Mouse (Mus musculus) frontal cortex, adult (tissue): Measurements from ENCODE around the gene Myo6.
A peak's percentile ranks its signal among the peaks of the same experiment; 100 is the strongest.

Experiments used
- ATAC-seq: cut with Nextera tagmentation; 2 replicates; pipeline ENCODE4 v1.9.2; 2017; ENCODE audit warnings: mild to moderate bottlenecking, moderate library complexity, mixed read lengths; ENCODE audit not compliant: low TSS enrichment

Myo6 gene

DNA sequence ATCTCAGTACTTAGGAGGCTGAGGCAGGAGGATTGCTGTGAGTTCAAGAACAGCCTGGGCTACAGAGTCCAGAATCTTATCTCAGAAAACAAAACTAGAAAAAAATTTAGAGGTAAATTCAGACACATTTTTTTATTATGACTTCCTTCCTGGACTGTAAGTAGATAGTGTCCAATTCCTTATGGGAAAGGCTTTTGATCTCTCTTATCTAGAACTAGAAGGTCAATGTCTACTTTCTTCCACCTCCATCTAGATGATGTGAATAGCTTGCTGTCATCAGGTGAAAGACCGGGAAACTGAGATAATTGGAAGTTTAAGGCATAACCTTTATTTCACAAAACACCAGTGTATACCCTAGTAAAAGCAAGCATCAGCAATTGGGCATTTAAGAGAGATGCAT, 16.9 kb downstream of the Myo6 start:
- no peak for ATAC-seq

DNA sequence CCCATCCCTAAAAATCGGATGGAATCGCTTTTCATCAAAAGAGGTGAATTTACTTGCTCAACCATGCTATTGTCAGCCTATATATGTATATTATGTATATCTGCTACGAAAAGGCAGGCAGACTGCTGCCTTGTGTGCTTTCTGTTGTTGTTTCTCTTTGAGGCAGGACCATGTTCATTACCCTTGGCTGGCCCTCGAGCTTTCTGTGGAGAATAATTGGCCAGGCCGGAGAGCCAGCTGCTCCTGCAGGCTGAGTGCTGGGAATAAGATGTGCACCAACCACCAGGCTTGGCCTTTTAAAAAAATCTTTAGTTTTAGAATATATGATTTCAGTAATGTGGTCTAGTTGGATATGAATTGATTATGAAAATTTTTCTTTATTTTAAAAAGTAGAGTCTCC, 19.3 kb downstream of the Myo6 start:
- no peak for ATAC-seq

DNA sequence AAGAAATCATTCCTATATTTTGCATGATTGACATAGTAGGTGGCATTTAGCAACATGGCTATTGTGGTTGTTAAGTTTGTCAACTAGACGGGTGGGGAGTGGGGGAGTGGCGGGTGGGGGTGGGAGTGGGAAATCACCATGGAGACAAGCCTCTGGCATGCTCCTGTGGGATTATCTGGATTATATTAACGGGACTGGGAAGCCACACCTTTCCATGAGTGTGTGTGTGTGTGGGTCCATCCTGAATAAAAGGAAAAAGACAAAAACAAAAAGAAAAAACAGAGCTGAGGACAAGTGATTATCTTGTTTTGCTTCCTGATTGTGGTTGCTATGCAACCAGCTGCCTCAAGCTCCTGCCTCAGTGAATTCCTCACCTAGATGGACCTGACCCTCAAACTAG, 20.9 kb downstream of the Myo6 start:
- no peak for ATAC-seq

DNA sequence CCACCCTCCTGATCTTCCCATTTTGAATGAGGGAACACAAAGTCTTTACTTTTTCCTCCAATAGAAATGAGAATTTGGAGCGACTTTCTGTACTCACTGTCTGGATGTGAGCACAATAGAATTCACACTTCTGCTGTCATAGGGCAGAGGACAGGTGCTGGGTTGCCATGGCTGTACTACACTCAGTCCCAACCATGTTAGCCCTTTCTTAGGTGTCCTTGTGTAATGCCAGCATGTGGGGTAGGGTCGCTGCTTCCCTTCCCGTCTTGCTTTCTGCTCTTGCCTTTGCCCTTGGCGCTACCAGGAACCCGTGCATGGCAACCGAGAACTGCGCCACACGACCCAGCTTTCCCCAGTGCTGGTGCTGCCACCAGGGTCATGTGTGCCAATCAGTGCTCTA, 21.9 kb downstream of the Myo6 start:
- ATAC-seq, result no peak

DNA sequence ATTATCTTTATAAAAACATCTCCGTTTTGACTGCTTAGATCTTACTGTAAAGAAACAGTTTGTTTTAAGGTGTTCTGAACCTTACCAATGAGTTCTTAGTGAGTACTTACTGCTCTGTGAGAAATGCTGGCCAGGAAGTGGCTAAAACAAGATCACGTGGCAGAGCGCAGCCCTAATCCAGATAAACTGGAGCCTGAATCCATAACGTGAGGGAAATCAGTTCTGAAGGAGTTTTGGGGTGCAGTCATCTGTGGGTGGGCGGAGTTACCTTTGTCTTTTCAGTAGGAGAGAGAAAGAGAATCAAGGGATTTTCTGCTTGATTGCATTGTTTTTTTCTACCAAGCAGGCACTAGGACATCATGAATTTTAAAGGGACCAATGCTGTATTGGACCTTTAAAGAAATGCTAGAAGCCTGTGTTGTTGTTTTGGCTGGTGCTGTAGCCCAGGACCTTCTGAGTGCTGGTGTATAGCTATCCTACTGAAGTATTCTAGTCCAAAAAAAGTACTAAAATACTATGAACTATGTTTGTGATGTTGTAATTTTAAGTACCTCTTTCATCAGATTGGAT, 23.6 kb downstream of the Myo6 start:
- ATAC-seq, result no peak

DNA sequence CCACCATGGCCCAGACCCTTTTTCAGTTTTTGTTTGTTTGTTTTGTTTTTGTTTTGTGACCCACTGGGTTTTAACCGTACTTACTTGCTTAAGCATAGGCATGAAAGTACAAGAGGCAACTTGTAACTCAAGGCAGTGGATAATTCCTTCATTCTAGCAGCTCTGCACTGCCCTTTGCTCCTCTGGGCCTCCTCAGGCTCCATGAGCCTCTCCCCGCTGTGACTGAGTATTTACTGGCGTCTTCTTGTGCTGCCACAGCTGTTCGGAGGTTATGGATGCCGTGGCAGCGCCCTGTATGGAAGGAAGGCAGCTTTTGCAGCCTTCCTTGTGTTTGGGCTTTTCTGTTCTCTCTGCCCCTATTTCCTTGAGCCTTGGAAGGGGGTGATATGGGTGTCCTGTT, 26.4 kb downstream of the Myo6 start:
- no peak for ATAC-seq

DNA sequence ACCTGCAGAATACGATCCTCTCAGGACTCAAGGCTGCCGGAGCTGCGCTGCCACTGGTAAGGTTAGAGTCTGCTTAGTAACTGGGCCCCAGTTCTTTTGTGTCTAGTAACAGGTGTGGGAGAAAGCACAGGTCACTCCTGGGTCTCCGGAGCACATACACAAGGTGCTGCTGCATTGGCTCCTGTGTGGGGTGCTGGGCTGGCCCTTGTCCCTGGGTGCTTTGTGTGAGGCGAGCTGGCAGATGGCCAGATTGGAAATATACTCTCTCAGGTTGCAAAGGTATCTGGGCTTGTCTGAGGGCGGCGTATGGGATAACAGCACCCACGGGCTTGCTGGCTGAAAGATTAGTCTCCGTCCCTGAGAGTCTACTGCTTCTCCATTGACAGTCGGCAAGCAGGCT, 27.5 kb downstream of the Myo6 start:
- ATAC-seq, result no peak

DNA sequence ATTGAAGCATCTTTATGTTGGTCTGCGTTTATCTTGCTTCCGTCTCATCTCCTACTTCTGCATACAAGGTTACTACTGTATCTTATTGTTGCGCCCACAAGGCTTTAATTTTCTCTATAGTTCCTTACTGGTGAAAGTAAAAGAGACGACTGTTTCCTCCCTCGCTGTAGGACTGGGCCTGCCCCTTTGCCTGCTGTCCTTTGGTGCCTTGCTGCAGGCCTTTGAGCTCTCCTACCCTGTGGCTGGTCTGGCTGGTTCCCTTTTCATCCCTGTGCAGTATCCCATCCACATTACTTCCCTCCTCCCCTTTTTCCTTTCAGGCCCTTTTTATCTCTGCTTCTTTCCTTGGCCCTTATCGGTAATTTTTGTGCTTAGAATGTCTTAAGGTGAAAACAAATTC, 29.6 kb downstream of the Myo6 start:
- no peak for ATAC-seq

DNA sequence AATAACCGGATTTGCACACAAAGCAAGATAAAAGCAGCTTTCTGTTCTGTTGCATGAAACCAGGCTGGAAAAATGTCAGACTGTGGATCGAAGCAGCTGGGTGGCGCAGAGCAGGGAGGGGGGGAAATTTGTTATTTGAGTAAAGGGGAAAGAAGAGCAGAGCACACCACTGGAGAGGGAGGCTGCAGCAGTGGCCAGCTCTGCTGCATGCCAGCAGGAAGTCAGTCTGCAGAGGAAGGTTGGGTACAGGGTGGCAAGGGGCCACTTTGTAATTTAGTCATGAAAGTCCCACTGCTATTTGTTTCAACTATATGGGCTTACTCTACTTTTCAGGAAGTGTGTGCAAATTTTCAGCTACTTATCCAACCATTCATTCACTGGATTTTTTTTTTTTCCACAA, 31.3 kb downstream of the Myo6 start:
- no peak for ATAC-seq

DNA sequence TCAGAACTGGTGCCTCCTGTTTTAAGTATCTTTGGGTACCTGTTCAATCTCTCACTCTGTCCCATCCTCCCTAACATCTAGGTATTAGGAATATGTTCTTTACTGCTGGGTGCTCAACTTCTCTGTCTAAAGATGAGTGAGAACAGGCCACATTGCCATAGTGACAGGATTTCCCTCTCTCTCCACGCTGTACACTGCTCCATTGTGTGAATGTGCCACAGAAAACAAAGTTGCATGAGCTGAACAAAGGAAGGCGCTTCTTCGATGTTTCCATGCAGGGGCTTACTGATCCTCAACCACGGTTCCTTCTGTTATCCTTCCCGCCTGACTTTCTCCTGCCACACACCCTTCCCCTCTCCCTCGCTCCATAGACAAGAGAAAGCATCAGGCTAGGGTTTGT, 32.4 kb downstream of the Myo6 start:
- no peak for ATAC-seq

DNA sequence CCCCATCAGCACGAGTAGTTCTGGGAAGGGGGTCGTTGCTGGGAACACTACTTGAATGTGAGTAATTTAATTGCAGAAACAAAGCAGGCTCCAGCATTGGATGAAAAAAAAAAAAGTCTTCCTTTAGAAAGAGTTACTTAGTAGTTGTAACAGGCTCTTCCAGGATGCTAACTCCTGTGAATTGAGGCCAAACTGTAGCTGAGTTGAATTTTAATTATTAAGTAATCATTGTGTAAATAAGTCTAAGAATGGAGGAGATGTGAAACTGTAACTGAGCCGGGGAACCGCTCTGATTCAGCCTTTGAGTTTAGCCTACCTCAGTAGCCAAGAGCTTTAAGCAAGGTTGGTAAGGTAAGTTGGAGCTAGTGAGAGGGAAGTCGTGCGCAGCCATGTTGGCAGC, 36.0 kb downstream of the Myo6 start:
- ATAC-seq, result no peak

DNA sequence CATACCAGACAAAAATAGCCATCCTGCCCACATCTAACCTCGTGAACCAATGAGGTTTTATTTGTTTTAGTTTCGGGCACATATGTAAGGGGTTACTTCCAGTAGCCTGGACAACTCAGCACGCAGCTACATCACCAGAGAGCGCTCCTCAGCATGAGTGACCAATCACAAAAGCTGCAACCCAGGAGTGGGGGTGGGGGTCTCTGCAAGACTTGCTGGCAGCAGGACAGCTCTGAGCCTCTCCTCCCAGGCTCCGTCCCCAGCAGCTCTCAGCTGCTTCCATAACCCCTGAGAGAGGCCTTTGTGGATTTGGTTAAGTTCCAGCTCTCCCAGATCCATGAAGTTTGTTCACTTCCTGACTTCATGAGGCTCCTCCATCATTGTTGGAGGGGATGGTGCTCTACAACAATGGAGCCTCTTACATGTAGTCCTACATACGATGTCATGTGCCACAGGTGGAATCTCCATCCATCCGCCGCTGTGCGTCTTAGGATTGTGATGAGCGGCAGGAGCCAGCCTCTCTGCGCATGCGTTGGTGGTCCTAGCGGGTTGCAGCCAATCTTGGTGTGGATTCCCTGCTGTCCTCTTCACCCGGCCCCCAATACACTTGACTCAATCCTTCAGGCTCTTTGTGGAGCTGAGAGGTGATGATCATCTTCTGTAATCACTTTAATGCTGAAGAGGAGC, 37.7 kb downstream of the Myo6 start:
- ATAC-seq, result no peak

DNA sequence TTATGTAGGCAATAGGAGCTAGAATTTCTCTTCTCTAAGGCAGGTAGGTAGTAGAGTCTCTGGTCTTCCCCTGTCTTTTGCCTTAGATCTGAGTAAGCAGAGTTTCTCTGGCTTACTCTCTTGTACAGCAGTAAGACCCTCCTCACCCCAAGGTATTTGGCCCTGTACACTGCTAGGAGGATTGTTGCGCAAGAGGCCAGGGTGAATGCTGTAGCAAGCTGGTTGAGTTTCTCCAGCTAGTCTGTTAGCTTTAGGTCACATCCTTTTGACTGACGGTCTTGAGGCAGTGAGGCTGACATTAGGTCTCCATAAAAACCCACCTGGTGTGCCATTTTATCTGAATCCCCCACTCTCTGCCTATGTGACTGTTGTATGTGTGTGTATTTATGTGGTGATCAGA, 43.9 kb downstream of the Myo6 start:
- no peak for ATAC-seq

DNA sequence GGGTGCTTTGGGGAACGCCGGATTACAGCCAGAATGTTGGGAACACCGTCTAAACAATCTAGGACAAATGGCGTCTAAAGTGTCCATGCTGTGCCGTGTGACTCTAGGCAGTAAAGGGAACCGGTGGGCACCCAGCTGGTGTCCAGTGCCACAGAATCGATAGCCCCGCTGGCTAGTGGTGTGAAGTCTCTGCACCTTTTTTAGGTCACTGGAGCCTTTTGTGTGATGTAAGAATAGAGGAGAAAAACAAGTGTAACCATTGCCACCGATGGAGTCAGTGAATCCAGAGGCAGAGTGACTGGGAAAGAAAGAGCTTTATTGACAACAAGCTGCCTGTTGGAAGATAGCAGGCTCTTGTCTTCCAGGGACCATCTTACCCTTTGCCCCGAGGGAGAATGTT, 44.6 kb downstream of the Myo6 start:
- no peak for ATAC-seq

DNA sequence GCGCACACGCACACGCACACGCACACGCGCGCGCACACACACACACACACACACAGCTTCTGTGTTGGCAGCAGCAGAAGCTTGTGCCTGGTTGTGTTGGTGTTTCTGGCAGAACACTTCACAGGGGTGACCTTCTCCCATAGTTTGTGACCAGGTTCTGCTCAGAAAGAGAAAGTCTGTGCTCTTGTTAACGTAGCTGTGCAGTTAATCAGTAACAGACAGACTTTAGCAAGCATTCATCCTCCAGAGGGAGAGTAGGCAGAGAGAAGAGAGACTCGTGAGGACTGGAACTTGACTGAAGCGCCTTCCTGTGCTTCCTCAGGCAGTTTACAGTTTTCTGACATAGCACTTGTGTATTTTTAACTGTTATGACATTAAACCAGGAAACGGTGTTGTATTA, 45.3 kb downstream of the Myo6 start:
- peak; percentile 87 for ATAC-seq

DNA sequence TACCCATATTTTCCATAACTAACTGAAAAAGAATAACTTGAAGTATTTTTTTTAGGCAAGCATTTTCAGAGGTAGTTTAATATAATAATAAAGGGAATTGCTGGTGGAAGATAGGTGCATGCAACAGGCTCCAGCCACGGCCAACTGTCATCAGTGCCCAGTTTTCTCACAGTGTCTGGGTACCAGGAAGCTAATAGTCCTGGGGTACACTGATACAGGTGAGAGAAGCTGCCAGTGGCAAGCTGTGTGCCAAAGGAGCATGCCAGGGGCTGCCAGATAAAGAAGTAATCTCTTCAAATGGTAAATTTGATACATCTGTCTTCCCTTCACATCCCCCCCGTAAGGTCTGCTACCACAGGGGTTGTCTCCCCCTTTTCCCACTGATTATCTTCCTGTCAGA, 48.6 kb downstream of the Myo6 start:
- no peak for ATAC-seq

DNA sequence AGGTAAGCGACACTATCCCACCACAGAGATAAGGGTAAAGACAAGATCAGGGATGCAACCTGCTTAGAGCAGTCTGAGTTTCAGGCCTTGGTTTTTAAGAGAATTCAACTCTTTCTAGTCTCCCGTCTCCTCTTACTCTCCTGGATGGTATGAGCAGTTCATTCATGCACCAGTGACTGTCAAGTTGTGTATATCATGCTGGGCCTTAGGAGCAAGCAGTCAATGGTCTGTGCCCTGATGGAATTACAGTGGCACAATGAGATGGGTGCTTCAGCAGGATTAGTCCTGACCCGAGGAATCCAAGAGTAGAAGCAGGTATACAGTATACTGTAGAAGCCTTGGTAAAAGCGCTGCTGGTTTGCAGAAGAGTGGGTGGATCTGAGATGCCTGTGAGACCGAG, 50.7 kb downstream of the Myo6 start:
- ATAC-seq, result no peak

DNA sequence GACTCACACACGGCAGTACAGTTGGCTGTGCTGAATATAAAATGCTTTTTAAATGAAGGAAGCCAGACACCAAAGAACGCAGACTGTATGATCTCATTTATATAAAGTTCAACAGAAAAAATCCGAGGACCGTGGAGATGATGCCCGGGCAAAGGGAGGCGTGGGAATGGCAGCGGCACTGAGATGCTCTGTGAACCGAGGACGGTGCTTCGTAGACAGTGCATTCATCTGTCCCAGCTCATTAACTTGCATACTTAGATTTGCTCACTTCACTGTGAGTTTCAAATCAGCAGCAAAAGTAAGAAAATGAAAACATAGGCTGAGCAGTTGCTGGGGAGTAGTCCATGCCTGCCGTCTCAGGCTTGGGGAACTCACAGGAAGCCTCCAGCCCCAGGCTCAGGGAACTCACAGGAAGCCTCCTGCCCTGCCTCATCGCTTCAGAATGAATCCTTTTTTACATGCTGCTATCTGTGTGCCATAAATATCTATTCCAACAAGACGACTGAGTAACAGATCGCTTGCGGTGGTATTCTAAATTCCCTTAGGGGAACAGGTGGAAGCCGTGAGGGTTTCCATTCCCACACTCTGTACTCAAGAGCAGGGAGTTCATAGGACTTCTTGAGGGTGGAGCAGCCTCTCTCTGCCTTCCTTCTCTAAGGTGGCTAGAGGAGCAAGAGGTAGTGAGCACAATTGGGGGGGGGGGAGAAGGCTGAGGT, 52.1 kb downstream of the Myo6 start:
- ATAC-seq, result peak; percentile 82

DNA sequence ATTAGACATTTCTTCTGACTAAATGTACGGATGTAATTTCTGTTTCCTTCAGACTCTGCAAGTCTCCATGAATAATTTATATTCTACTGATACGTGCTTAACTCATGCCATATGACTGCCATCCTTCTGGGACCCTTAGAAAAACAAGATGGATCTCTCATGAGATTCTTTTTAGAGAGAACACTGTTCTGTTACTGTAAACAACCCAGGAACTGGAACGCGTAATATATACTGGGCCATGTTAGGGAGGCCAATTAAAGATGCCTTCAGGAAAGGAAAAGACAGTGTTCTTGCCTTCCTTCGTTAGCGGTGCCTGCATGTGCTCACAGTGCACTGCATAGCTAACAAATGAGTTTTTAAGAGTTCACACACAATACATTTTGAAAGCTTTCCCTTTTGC, 53.9 kb downstream of the Myo6 start:
- no peak for ATAC-seq

DNA sequence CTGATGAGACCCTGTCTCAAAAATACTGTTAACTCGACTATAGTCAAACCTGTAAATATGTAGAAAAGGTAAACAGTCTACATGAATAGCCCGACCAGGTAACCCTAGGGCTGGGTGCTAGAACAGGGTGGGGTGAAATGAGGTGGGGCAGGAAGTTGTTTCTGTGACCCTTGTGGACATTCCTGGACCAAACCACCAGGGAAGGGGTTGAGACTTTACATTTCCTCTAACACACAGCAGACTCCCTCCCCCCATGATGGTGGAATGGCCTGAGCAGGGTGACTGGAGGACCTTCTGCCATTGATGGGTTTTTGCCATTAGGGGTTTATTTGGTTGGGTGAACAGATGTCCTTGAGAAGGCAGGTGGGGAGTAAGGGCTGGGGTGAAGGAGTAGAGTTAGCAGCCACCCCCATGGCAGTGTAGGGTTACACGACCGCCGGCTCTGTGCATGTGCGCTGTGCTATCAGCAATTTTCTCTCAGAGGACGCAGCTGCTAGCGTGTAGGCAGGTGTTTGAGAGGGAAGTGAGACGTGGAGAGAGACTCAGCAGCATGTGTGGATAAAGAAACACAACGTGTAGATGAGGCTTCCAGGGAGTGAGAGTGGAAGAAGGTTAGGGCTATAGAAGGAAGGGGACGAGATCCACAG, 59.3 kb downstream of the Myo6 start:
- peak; percentile 94 for ATAC-seq

DNA sequence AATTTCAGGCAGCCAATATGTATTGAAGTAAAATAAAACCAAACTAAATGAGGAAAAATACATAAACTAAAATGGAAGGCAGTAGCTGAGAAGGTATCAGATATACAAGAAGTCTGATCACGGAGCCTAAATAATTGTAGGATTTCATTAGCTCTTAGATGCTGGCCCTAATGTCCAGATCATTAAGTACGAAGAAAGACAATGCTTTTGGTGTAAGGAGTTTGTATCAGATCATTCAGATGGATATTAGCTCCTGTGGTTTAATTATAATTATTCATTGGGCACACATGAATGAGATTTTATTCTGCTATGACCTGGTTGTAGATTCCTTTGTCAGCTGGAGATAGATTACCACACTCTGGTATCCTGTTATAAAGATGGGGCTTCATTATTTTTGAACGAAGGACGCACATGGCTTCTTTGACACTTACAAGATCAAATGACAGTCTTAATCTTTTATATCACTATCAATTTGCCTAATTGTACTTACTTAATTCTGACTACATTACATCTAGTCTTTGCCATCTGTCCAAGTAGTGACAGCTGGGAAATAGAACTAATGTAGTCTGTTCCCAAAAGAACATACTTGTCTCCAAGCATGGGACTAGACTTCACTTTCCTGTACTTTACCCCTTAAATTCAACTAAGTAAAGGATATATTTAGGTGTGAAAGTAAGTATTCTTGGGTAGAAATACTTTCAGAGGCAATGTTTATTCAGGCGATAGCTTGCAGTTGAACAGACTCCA, 61.9 kb downstream of the Myo6 start:
- no peak for ATAC-seq

DNA sequence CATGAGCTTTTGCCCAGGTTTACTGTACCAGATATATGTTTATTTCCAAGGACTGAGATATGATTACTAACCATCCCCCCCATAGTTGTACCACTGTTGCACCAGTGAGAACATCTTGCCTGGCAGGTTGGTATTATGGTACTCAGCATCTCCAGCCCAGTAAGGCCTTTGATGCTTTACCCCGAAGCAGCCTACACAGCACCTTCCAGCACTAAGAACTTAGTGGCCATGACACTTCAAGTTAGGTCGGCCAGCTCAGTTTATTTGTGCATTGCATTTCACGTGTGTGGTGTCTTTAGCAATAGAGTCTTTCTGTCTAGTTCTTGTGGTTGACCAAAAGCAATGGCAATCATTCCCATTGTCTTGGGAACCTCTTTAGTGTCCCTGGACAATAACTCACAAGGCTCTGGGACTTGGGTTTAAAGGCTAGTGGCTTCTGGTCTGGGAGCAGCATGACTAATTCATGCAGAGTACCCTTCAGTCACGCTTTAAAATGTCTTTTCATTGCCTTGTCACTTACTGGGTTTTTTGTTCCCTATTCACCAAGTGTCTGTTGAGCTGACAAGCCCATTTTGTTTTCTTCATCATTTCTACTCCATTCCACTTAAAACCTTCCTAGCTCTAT, 69.1 kb downstream of the Myo6 start:
- ATAC-seq, result no peak
